Mouse (Mus musculus): ENCODE results near the gene Rbfox2. TPM values are rescaled to one million over a fixed set of nuclear protein-coding genes. Genes with fewer than 3 reads are reported as not detected.

Gene Rbfox2
- total RNA-seq, 2 experiments from 2014 or later = 44.2 to 63.3 TPM

DNA sequence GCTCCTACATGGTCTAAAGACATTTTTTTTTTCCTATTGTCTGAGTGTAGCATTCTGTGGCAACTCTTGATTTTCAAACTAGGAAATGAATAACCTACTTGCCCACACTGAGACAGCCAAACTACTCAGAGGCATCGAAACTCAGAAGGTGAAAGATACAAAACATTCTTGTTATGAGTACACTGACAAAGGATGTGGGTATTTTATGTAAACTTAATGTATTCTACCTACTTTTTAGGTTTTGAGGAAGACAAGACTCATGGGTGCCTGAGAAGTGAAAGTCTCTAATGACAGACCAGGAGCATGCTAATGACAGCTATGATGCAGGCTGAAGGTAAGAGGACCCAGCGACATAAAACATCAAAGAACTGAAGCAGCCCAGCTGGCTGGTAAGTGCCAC lies 184.0 kb downstream of the Rbfox2 start:
- no peak for DNase-seq
- intact Hi-C loops (cut with DNase I) = no loop called here

DNA sequence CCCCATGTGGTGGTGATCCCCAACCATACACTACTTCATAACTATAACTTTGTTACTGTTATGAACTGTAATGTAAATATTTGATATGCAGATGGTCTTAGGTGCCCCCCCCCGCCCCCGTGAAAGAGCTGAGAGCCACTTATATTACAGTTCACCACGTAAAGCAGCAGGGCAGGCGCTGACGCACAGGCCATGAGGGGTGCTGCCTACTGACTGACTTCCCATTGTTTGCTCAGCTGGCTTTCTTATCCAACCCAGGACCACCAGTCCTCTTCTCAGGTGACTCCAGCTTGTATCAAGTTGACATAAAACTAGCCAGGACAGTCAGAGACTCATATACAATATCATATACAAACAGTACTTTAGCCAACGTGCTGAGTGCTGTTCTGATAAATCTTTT lies 184.6 kb downstream of the Rbfox2 start:
- intact Hi-C loops (cut with DNase I) = no loop called here
- no peak for DNase-seq

DNA sequence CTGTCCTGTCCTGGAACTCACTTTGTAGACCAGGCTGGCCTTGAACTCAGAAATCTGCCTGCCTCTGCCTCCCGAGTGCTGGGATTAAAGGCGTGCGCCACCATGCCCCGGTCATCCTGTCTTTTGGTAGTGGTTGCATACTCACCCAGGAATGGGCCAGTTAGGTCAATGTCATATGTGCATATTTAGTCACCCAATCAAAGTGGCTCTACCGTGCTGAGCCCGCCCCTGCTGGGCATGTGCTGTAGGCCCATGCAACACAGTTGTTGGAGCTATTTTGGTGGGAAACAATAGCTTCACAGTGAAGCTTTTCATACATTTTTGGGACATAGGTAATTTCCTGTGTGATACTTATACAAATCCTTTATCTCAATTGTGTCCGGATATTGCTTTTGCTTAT lies 187.1 kb downstream of the Rbfox2 start:
- intact Hi-C loops (cut with DNase I) = no loop called here

DNA sequence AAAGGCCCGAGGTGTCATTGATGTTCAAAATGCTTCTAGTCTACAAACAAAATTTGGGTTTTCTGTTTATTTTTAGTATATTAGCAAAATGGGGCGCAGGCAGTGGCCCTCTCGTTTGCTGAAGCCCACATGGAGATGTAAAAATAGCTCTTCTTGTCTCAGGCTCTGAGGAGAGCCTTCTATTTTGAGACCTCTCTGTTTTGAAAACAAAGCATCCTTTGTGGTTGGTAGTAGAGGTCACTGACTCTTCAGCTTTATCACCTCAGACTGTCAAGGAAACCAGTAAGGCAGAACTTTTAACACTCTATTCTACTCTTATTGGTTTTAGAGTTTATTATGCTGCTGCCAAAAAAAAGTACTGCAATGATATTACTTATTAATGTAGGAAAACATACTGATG lies 189.6 kb downstream of the Rbfox2 start:
- DNase-seq = no peak

More for the DNA sequence above, 187.1 kb downstream of the Rbfox2 start:
- DNase-seq = no peak

DNA sequence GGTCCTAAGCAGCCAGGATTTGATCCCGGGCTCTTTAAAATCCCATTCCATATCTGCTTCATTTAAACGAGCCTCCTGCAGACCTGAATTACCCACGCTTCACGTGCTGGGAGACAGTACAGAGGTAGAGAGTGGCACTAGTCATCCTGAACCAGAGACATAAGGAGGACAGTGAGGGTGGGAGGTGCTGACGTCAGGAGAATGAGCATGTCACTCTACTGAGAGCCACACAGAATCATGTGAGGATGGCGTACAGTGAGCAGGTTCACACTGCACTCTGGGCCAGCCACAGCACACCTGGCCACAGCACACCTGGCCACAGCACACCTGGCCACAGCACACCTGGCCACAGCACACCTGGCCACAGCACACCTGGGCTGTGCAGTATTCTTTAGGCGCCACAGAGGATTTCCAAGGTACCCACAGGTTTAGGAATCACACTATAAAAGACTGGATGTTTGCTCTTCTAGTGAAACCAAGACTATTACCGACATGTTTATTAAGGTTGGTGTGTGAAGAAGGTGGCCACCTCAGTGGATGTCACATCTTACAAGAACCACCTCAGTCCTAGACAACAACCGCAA lies 190.6 kb downstream of the Rbfox2 start:
- intact Hi-C loops (cut with DNase I) = no loop called here
- no peak for DNase-seq

More for the DNA sequence above, 189.6 kb downstream of the Rbfox2 start:
- intact Hi-C loops (cut with DNase I) = no loop called here

DNA sequence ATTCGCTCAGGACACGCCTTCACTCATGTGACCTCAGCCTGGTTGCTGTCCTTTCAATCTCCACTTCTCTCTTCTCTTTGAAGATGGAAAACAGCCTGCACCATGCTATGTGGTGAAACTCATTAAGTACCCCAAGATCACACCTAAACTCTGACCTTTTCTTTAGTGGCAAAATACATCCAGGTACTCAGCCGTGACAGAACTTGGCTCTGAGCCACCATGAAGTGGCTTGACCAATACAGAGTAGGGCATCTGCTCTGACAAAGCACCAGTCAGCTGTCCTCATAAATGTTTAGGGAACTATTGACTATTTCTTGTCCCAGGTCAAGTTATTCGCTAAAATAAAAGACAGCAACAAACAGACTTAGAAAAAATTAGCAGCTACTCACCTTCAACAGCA lies 191.3 kb downstream of the Rbfox2 start:
- DNase-seq = no peak
- intact Hi-C loops (cut with DNase I) = no loop called here

DNA sequence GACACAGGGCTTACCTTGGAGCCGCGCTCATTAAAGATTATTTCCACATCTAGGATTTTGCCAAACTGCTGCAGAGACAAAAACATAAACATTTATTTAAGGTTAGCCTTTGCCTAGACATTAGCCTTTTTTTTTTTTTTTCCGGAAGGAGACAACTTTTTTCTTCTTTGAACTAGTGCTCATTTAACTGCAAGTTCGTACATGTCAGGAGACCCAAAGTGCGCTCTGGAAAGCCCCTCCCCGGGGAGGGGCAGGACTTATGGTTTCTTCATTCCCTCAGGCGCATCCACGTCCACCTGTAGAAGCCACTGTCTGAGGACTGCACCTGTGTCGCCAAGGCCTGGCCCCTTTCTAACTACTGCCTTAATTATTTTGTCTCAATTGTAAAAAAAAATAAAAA lies 193.2 kb downstream of the Rbfox2 start:
- intact Hi-C loops (cut with DNase I) = no loop called here
- no peak for DNase-seq

DNA sequence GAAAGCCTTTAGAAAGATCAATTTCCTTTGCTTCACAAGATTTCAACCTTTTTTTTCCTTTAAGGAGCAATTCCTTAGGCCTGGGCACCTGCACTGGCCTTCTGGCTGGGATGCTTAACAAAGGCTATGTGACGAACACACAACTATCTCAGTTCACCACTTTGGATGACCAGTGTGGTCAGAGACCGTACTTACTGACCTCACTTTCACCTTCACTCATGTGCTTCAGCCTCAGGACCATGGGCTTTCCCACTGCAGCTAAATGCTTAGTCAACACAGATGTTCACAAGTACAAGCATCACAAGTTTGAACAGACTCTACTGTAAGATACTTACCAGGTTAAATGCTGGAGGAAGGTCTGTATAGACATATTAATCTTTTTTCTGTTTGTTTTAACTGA lies 194.4 kb downstream of the Rbfox2 start:
- DNase-seq = no peak
- intact Hi-C loops (cut with DNase I) = no loop called here

DNA sequence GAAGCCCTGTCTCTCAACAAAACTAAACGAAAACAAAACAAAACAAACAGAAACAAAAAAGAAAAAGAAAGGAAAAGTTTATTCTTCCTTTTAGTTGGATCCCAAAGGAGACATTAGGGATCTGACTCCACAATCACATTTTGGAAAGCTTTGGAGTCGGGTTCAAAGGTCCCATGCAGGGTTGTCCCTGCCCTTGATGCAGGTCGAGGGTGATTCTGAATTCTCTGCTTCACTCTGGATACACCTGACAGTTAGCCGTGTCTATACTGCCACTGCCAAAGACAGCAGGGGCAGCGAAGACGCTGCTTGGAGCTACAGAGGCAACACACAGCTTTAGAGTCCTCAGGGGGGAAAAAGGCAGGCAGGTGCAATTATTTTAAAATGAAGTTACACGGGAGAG lies 194.9 kb downstream of the Rbfox2 start:
- intact Hi-C loops (cut with DNase I) = no loop called here
- no peak for DNase-seq

DNA sequence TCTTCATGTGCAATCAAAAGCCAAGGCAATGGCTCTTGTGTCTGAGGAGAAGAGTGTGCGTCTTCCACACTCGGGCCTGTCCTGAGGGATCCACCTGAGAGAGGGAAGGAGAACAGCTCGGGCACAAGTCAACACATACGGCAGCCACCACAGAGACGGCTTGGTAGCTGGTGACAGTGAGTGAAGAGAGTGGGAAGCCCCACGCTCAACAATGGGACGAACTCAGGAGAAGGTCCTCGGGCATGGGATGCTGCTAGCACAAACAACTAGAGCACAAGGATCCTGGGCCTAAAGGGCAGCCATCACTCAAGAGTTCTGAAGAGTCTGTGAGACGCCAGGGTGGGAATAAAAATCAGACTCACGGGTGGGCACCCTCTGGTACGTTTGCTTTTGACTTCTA lies 196.4 kb downstream of the Rbfox2 start:
- DNase-seq = no peak
- intact Hi-C loops (cut with DNase I) = no loop called here

DNA sequence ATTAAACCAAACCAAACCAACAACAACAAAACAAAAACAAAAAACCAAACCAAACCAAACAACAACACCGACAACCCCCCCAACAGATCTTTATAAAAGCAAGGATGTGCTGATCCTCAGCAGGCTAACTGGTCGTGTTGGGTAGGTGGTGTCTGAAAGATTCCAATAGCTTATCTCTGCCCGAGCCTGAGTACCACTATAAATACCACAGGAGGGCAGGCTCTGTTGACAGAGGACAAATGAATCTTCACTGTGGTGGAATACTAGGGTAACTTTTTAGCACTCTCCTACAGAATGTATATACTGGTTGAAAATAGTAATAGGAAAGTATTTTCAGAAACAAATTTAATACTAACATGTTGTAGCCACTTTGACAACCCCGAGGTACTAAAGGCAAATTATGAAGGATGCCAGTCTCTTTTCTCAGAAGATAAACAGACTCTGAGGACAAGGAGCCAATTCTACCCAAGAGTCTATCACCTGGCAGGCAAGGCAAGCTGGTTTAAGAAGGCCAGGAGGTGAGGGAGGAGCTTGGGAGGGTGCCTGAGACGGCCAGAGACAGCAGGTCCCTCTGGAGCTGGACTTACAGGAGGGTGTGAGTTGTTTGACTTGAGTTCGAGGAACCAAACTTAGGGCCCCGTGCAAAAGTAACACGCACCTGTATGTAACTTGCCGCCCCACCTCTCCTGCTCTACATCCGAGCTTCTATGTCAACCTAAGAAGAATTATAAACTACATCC lies 199.5 kb downstream of the Rbfox2 start:
- intact Hi-C loops (cut with DNase I) = no loop called here
- DNase-seq = no peak

DNA sequence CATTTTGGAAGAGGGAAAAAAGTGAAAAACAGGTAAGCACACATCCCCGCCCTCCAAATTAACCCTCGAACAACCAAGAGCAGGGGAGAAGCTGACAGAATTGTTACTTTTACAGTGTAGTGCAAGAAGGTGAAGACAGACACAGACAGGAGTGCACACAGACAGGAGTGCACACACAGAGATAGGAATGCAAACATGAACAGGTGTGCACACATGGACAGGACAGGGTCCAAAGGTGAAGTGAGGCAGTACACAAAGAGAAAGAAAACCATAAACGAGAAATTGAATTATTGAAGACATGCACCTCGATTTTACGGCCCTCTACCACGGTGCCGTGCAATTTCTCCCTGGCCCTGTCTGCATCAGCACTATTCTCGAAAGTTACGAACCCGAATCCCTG lies 201.5 kb downstream of the Rbfox2 start:
- intact Hi-C loops (cut with DNase I) = no loop called here
- no peak for DNase-seq

DNA sequence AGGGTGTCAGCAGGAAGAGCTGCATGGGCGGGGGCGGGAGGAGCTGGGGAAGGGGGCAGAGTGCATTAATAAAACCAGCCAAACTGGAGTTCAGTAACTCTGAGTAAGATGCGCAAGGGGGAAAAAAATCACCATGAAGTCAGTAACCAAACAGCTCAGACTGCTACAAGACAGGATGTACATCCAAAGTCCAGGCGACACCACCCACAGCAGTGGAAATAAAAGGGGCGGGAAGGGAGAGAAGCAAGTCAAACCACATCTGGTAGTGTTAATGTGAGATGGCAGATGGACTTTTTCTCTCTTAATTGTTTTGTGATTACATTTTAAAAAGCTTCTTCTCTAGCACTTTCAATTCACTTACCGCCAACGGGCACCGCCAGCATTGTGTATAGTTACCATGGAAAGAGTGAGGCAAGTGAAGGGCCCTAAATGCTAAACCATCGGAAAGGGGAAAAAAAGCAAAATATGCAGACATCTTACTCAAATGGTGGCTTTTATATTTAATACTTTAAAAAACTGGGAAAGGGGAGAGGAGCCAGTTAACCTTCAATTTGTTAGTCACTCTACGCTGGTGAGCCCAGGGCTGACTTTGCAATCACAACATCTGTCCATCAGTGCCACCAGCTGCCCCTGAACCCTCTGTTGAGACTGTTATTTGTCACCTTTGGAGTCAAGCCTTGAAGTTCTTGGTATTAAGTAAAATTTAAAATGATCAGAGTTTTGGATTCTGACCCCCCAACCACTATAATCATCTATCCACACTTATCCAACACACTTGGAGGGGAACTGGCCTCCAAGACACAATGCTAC lies 202.2 kb downstream of the Rbfox2 start:
- DNase-seq = no peak
- intact Hi-C loops (cut with DNase I) = no loop called here

DNA sequence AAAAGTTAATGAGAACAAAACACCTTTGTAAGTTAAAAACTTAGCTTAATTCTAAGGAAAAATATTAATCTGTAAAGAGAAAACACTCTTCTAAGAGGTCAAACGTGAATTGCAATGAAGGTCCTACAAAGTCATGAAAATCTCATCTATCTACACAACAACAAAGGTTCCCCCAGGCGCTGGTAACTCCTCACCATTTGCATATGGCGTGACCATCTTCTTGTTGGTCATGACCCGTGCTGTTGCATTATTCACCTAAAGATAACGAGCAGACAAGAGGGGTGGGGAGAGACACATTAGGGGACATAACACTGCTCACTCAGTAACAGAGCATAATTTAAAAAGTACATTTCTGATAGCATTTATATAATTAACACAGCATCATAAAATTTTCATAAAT lies 204.1 kb downstream of the Rbfox2 start:
- intact Hi-C loops (cut with DNase I) = no loop called here
- no peak for DNase-seq

DNA sequence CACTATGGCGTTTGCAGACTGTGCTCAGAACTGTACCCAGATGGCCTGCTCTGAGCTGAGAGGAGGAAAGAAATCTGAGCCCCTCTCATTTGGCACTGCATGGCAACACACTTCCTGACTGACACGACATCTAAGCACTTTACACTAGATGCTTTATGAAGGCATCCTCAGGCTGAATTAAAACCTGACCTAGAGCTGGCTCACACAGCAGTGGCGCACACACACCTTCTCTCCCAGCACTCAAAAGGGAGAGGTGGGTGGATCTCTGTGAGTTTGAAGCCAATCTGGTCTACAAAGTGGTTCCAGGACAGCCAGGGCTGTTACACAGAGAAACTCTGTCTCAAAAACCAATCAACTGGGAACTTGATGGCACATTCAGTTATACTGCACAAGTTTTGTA lies 207.0 kb downstream of the Rbfox2 start:
- intact Hi-C loops (cut with DNase I) = no loop called here
- DNase-seq = no peak

DNA sequence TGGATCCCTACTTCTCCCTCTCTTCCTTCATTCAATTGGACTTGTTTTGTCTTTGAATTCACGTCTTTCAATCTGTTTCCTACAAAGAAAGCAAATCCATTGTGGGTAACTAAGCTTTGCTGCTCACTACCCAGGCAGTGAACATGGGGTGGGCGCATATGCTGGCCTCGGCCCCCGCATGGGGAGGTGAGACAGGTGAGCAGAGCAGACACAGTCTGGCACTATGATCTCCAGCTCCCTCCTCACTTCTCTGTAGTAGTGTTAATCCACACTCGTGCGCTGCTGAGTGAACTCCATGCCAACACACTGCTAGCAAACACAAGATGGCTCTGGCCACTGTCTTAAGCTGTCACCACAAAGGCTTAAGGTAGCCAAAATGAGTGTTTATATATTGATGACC lies 209.4 kb downstream of the Rbfox2 start:
- intact Hi-C loops (cut with DNase I) = no loop called here
- no peak for DNase-seq

DNA sequence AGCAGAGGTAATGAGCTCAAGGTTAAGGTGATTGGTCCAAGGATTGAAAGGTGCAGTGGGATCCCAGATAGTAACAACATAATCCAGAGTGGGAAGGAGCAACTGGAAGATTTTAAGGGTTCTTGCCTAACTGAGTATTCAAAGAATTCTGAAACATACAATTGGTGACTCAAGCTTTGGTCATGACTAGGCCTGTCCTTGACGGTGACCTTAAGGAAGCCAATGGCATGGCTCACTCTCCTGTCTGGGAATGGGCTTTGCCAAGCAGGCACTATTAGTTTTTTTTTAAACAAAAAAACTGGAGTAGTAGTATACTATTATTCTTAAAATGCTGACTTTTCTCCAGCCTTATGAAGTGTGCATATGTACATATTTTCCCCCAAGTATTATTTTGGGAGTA lies 211.6 kb downstream of the Rbfox2 start:
- no peak for DNase-seq
- intact Hi-C loops (cut with DNase I) = no loop called here

DNA sequence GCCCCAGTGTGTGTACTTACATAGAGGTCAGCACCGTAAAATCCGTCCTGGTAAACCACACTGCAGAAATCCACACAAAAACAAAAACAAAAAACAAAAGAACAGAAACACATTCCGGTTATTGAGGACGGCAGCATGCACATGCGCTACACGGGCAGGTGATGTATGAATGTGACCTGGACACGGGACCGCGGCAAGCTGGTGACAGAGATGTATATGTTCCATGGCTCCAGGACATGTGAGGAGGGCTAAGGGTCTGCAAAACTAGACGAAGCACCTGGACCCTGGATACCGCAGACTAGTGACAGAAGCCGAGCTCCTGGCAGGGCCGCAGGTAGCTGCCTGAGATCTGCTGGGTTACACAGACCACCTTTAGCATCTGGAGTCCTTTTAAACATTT lies 212.4 kb downstream of the Rbfox2 start:
- DNase-seq = no peak
- intact Hi-C loops (cut with DNase I) = no loop called here

DNA sequence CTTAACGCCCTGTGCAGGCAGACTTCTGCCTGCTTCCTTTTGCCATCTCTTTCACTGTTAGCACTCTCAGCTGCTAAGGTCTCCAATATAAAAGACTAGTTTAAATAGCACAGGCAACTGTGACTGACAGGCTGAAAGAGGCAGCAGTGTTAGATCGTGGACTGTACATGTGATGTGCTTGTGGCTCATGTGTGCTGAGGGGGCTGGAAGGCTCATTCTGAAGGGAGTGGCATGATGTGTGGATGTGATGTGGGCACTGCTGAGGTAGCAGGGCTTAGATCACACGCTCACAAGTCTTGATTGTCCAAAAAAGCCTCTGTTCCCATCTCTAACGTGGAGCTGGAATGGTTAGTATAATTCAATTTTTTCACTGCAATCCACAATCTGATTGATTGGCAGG lies 215.4 kb downstream of the Rbfox2 start:
- intact Hi-C loops (cut with DNase I) = no loop called here
- DNase-seq = no peak

DNA sequence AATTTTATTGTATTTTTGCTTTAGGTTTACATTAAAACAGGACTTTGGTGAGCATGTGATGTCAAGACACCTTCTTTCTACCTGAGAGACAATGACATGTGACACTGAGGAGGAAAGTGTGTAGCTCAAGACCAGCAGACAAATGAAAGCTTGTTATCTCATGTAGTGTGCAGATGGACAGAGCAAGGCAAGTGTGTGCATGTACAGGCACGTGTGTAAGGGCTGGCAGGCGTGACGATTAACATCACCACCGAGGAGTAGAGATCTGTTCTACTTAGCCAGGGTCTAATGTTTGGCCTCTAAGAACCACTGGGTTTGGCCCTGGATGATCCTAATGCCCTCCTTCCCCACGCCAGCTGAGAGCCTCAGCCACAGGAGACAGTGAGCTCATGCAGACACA lies 216.3 kb downstream of the Rbfox2 start:
- DNase-seq = no peak
- intact Hi-C loops (cut with DNase I) = no loop called here

DNA sequence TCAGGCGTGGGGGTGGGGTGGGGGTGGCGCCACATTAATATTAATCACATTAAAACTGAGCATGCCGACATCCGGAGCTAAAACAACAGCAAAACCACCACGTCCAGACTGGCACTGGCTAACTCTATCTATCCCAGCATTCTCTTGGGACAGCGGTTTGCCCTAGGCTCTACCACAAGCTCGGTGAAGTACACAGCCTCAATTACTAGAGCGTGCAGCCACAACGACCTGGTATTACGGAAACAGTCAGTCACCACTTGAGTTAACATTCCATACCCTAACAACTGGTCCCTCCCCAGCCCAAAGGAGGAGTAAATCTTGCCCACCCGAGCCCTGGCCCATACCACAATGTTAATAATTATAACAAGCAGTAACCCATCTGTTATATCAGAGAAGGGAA lies 217.6 kb downstream of the Rbfox2 start:
- intact Hi-C loops (cut with DNase I) = no loop called here

DNA sequence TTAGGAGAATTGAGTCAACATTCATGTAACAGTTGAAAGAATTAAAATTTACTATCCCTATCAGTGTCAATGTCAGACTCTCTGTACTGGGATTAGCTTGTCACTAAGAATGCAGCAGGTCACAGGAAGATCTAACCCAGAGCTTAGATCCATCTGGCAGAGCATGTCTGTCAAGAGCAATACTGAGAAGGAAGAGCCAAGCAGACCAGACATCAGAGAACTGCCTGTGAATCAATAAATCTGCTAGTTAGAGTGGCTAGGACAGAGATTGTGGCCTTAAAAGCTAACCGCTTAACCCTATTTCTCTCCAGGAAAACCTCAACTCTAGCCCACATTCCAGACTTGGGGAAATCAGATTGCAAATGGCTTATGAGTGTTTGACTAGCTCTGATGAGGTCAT lies 220.3 kb downstream of the Rbfox2 start:
- DNase-seq = no peak
- intact Hi-C loops (cut with DNase I) = no loop called here

More for the DNA sequence above, 217.6 kb downstream of the Rbfox2 start:
- no peak for DNase-seq
